Mouse (Mus musculus) 3134 (cell line): ENCODE measurements at regions not wholly inside any gene's neighbourhood (a gene's known extent, or its start where the extent isn't known, plus 50 kb on each side); places are given as distances from the start of the nearest gene placed in this dataset.

Experiments
- DNase-seq: peaks from one replicate; pipeline ENCODE4 v3.0.0-alpha.2; 2011; ENCODE audit warnings: low spot score; ENCODE audit not compliant: insufficient read length; ENCODE audit errors: extremely low read depth

DNA sequence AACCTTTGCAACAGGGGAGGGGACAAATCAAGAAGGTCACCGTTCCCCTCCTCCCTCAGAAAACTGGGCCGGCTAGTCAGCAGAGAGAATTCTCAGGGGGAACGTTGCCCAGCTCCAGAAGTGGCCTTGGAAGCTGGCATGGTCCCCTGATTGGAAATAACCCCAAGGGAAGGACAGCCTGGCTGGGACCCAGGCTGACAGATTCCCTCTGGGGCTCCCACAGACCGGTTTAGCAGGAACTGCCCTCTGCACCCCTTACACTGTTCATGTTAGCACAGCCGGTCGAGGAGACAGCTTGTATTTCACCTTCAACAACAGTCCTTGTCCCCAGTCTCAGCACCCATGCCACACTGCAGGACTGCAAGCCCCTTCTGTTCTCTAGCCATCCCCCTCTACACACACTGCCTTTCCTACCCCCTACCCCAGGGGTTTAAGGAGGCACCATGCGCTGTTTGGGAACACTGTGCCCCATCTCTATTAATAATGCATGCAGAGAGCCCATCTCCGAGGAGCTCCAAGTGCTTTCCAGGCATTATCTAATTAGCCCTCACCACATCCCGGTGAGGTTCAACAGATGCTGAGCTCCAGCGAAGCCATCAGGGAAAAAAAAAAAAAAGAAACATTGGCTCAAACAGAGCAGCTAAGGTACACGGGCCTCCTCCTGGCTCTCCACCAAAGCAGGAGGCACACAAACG, 106.5 kb upstream of the Jarid2 start:
- no peak for DNase-seq

DNA sequence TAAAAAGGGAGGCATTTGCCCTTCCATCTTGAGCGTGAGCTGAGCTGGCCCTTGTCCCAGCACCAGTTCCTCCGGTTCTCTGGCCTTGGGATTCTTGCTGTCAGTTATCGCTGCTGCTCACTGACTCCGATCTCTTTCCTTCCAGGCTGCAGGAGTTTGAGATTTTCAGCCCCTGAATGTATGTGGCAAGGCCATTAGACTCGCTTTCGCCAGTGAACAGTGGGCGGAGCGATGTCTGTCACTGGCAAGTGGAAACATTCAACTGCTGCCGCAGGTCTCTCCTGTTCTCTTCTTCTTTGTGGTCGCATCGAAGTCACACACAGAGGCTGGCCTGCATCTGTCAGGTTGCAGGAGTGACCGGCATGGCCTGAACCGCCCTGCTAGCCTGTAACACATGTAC, 104.6 kb upstream of the Jarid2 start:
- no peak for DNase-seq

DNA sequence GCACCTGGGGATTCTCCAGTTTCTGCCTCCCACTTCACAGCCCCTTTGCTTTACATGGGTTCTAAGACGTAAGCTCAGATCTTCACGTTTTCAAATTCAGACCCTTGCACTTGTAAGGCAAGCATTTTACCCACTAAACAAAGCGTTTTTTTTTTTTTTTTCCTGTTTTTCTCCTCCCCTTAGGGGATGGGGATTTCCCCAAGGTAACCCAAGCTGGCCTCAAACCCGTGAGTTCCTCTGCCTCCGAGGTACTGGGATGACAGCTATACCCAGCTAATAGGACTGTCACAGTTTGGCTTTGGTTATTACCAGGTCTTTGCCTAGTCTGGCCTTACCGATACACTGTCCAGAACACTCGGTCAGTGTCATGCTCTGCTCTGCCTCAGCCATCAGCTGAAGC, 103.5 kb upstream of the Jarid2 start:
- no peak for DNase-seq

DNA sequence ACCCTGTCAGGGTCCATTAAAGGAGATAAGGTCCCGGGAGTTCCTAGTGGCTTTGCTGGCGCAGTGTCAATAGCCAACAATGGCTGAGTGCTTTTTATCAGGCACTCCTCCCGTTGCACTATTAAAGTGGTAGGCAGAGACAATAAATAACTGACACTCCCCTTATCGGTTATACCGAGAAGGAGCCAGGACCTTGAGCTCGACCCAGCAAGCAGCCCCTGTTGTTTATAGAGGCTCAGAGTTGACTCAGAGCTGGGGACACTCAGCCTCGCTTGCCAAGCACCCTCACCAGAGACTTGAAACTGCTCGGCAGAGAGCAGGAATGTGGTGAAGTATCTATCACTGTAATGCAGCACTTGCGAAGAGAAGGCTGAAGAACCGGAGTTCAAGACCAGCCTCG, 102.5 kb upstream of the Jarid2 start:
- no peak for DNase-seq

DNA sequence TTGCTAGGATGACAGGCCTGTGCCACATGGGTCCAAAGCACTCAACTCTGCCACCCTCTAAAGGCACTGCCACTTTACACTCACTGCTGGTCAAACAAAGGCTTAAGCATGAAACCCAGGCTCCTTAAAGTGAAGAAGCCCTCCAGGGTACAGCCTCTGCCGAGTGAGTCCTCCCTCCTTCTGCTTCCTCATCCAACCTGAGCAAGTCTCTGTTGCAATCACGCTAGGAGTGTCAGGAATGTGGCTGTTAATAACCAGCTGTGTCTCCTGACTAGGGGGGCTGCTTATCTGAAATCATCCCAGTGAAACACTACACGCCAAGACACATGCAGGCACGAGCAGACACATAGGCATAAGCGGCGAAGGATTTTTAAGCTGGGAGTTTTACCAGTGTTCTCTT, 99.2 kb upstream of the Jarid2 start:
- no peak for DNase-seq

DNA sequence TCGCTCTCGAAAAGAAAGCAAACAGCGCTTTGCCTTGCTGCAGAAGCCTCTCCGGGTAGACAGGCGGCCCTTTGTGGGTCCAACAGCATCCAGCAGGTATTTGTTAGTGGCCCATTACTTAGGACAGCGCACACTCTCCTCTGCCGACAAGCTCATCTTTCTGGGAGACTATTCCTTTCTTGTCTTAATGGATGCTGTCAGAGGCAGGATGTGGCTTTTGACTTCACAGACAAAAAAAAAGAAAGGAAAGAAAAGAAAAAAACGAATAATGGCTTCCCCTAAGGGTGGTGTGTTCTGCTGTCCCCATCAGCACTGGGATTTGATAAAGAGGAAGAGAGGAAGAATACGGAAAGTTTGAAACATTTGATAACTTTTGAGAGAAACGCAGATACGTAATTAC, 94.7 kb upstream of the Jarid2 start:
- DNase-seq, result no peak

DNA sequence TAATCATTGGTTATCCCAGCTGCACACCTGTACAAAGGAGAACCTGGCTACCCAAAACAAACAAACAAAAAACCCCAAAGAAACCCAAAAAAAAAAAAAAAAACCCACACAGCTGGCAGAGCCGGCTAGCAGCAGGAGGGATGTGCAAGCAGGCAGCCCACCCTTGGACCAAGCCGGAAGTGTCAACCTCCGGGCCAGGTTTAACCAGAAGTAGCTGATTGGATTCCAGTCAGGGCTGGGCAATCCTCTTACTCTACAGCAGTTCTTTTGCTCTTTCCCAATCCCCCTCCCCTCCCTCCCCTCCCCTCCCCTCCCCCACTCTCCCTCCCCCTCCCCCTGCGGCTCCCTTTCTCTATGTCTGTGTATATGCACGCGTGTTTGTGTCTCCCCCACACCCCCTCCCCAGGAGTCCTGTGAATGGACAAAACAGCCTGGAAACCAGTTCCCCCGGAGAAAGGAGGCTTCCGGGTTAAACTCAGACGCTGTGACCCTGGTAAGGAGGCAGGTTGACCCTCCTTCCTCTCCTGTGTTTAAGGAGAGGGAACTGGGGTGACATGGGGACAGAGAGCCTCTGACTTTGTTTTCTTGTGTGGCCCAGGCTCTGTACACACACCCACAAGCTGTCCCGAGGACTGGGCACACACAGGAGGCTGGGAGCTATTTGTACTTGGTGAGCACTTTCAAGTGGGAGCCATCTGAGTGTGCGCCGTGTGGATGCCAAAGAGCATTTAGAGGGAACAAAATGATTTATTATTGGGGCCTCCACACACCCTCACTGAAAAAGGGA, 93.9 kb upstream of the Jarid2 start:
- DNase-seq, result no peak

DNA sequence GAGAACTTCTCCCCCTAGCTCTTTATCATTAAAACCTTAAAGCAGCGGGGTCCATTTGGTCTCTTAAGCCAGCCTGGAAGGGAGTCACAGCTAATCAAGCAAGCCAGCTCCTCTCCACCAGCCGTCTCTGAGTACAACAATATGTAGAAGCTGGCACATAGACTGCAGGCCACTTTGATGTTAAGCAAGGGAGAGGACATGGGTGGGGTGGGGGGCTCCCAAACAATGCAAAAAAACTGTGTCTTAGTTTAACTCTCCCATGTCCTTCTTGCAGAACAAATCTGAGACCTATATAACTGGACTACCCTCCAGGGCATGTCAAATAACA, 93.3 kb upstream of the Jarid2 start:
- DNase-seq, result no peak

DNA sequence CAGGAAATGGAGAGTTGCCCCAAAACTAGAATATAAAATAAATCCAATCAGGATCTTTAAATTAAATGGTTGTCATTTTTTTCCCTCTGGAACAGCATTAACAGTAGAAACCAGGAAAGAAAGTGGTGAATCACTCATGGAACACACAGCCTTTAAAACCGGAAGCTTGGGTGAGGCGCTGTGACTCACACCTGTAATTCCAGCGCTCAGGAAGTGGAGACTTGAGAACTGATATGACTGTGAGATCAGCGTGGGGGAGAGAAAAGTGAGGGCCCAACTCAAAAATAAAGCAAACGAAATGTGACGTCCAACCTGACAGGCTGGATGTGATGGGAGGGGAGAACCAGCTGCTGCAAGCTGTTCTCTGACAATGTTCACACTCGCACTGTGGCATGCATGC, 86.9 kb upstream of the Jarid2 start:
- DNase-seq, result peak; percentile 31

DNA sequence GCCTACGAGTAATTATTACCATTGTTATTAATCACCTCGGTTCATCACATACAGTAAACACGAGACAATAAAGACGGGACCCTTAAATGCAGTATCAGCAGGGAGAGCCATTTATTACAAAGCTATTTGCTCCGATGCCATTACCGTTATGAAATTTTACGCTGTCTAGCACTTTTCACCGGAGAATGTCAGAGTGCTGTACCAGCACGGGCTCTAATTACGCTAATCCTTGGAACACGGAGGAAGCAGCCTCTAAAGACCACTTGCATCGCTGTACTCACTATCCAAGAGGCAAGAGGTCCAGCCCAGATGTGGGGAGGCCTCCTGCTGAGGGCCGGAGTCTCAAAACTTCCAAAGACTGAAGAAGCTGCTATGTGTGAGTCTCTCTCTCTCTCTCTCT, 79.2 kb upstream of the Jarid2 start:
- DNase-seq, result no peak

DNA sequence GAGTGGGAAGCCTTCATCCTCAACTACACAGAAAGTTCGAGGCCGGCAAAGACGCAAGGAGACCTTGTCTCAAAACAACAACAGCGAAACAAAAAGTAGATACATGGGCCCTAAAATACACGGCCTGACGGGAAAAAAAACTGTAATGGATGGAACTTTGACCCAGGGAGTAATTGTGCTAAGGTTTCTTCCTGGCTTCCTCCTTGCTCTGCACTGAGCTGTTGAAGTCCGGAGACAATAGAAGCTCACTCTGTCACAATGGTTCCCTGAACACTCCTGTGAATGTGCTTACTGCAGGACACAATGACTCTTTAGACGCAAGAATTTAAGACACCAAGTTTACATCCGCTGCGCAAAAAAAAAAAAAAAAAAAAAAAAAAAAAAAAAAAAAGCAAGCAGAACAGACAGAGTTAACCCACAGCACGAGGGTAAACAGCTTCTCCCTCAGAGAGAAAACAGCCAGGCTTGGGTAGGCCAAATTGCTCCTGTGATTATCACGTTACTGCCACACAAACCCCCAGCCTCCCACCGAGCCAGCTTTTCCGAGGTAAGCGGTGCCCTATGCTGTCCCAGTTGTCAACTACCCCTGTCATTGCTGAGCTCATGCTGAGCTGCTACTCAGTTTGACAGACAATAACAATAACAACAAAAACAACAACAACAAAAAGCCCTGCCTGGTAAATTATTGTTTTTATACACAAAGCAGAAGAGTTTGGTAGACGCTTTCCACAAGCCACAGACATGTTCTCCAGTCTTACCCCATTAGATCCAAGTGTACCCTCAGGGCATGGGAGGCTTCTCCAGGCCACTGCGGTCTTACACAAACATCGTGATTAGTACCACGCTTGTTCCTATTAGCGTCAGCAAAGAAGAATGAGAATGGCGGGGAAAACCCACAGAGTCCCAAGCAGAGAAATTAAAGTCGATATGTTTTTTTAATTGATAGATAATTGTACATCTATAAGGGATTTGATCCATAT, 77.7 kb upstream of the Jarid2 start:
- DNase-seq, result no peak

DNA sequence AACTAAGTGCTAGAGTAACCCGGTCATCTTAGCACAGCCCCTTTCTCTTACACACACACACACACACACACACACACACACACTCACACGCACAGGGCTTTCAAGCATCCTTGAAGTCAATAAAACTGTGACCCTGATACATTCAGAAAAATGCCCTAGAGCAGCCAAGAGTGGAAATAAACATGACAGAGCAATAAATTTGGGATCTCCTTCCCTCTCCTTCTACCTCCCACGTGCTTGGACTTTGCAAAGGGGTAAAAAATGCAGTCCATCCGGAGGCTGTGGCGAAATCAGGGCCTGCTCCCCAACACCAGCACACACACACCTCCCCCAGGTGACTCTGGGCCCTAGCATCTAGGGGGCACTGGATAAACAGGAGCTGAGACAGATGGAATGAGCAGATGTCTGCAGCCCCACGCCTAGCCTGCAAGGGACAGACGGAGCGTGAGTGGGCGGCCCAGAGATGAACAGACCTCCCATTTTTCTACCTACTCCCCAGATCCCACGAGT, 71.3 kb upstream of the Jarid2 start:
- DNase-seq, result no peak

DNA sequence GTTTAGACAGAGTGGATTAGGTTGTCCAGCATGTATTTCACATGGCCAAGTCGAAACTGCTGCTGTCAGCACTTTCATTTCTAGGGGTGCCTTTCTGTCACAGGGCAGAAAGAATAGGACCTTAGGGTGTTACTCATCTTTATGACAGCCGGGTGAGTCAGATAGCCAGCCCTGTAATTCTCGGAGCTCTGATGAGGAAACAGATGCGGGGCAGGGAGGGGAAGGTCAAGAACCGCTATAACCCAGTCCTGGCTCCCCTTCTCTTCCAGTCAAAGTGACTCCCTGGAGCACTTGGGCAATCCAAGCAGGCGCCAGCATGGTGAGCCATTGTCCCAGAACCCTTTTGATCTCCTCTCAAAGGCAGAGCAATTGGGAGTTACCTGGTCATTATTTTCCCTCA, 69.4 kb upstream of the Jarid2 start:
- peak; percentile 38 for DNase-seq

DNA sequence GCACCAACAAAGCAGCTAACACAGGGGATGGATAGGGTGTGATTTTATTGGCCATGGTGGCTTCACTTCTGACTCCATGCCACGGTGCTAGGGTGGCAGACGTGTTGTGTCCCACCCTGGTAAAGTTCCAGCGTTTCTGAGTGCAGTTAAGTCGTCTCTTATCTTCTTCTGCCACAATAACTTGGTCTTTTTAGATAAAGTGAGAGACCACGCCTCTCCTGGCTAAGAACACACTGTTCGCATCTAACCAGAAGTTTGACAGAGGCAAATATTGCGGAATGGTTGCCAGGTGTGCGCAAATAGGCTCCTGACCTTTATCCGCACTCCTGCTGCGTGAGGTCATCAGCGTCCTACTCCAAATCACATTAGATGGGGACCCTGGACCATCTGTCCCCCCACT, 66.2 kb upstream of the Jarid2 start:
- no peak for DNase-seq

DNA sequence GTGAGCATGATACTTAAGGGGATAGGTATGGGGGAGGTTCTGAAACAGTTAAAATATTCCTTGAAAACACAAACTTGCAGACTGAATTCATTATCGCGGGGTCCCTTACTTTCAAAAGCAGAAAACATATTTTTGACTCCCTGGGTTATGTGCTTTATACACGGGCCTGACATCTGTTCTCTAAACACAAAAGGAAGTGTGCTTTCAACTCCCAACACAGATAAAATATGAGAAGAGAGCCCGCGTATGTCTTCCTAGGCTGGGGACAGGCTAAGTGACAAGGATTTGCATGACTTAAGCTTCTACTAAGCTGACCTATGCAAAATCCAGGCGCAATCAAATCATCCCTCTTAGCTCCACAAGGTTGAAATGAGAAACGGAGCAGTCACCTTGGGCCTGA, 65.5 kb upstream of the Jarid2 start:
- DNase-seq, result no peak

DNA sequence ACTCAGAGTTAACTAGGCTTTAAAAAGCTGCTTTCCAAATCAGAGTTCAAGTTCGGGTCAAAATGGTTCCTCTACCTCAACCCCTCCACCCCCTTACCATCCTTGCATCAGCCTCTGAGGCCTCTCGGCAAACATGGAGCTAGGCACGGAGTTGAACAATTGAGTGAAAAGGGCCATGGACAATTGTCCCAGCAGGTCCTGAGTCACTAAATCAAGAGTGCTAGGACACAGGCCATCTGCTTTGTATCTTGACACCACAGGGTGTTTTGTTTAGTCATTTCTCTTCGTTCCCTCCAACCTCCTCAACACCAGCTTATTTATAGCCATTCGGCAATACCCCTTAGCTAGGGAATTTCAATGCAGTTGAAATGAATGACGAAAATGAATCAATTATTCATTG, 59.5 kb upstream of the Jarid2 start:
- DNase-seq, result no peak

DNA sequence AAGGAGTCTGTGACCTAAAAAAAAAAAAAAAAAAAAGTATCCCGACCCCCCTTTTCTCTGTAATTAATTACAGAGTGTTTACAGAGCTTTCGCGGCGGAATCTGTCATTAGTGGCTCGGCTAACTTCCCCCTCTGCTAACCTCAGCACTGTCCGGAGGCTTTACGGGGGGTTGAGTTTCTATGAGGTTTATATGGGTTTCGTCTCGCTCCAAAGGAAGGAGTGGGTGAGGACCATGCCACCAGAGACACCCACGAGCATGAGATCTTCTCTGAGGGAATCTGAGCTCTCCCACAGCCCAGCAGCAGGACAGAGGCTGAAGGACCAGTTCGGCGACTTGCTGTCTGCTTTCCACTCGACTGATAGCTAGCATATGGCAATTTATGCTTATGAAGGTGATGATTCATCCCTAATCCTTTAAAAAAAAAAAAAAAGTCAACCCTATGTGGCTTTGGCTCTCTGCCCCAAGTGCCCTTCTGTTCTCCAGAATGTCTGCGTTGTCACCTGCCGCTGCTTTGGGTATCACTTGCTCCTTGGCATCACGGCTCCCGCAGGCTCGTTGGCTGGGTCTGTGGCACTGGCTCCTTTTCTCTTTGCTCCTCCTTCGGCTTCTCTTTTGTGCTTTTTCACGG, 55.8 kb upstream of the Jarid2 start:
- peak; percentile 50 for DNase-seq

DNA sequence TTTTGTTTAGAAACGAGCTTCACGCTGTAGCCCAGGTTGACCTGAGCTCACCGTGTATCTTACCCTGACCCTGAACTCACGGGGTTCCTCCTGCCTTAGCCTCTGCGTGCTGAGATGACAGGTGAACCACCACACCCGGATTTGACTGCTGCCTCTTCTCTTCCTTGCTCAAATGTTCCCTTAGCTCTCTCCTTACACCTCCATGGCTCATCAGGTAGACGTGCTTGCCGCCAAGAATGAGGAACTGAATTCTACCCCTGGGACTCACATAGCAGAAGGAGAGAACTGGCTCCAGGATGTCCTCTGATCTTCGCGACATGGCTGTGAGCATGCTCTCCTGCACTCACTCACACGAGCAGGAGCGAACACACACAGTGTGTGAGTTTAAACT, 55.3 kb upstream of the Jarid2 start:
- DNase-seq, result no peak

DNA sequence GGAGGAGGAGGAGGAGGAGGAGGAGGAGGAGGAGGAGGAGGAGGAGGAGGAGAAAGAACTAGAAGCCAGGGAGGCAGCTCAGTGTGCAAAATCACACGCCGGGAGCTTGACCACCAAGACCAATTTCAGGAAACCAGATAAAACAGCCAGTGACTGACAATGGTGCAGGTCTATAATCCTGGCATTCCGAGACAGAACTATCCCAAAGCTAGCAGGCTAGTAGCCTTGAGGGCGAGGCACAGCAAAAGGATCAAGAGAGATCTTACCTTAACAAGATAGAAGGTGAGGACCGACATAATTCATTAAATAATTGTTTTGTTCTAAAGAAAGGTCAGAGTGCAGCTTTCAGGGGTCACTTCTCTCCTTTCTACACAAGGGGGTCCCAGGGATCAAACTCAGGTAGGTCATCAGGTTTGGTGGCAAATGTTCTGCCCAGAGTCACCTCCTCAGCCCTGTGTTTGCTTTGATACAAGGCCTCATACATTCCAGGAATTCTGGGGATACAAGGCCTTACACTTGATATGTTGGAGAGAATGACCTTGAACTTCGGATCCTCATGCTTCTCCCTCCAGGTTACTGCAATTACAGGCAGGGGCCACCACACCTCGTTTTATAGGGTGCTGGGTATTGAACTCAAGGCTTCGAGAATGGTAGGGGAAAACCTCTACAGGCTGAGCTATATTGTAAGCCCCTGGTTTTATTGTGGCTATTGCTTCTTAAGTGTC, 54.2 kb upstream of the Jarid2 start:
- DNase-seq, result no peak

DNA sequence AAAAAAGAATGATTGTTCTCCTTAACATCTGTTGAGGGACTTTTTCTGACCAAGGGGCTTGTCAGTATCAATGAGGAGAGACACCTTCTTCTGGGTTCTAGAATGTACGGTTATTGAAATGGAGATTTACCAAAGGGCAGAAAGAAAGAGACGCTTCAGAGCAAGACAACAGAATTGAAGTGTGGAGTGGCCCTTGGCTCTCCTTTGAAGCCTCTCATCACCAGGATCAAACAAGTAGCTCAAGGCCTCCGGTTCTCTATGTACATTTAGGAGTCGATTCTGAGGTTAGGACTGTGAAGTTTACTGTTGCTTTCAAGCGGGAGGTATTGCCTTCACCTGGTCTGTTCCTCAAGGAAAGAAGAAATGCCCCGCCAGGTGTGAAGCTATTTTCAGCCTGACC, 53.2 kb upstream of the Jarid2 start:
- DNase-seq, result no peak
